Mouse (Mus musculus): ENCODE results near the gene Hvcn1.

Hvcn1 gene

GRCm38 (mm10) chr5:122243781-122244523 is 37.3 kb downstream of the Hvcn1 start:
- no peak overlapping the region for H3K4me3 ChIP-seq (replicated peaks; ENCODE audit: low read length)
- no peaks in the 10 kb centered on the region for H3K9me3 ChIP-seq (ENCODE audit: low read length)
- peaks cover 73% of the 10 kb centered on the region for H3K36me3 ChIP-seq (ENCODE audit: insufficient read depth, low read length)
- no peaks in the 10 kb centered on the region for H3K27me3 ChIP-seq (ENCODE audit: insufficient read depth, low read length)
- TF ChIP-seq CTCF (conservative IDR thresholded peaks at IDR 0.05; ENCODE audit: low read length) = no peak
- TF ChIP-seq NANOG (IDR thresholded peaks at IDR 0.05; ENCODE audit: borderline replicate concordance, low read length) = no peak
- TF ChIP-seq POU5F1 (IDR thresholded peaks at IDR 0.05; ENCODE audit: borderline replicate concordance, low read length) = no peak
- peaks cover 25% of the 10 kb centered on the region for H3K4me1 ChIP-seq (replicated peaks; ENCODE audit: low read depth, low read length)

DNA sequence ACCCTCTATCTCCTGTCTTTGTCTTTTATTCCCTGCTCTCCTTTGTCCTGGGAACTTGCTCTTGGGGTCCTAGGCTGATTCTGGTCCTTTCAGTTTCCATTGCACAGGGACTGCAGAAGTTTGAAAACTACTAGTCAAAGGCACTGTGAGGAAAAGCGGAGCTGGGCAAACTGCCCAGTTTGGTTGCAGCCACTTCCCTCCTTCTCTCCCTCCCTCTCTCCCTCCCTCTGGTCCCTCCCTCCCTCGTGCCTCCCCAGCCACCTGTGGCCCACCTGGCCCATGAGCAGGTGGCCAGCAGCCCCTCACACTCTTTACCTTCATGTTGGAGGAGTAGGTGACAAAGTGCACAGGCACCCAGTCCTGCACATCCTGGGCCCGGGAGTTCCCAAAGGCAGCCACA is 38.6 kb downstream of the Hvcn1 start:
- no peak overlapping the region for H3K4me3 ChIP-seq (replicated peaks; ENCODE audit: low read length)
- TF ChIP-seq POU5F1 (IDR thresholded peaks at IDR 0.05; ENCODE audit: borderline replicate concordance, low read length) (no peak), NANOG (IDR thresholded peaks at IDR 0.05; ENCODE audit: borderline replicate concordance, low read length) (no peak), CTCF (conservative IDR thresholded peaks at IDR 0.05; ENCODE audit: low read length) (no peak)
- H3K27me3 ChIP-seq (ENCODE audit: insufficient read depth, low read length) = no peaks in the 10 kb centered on the region

DNA sequence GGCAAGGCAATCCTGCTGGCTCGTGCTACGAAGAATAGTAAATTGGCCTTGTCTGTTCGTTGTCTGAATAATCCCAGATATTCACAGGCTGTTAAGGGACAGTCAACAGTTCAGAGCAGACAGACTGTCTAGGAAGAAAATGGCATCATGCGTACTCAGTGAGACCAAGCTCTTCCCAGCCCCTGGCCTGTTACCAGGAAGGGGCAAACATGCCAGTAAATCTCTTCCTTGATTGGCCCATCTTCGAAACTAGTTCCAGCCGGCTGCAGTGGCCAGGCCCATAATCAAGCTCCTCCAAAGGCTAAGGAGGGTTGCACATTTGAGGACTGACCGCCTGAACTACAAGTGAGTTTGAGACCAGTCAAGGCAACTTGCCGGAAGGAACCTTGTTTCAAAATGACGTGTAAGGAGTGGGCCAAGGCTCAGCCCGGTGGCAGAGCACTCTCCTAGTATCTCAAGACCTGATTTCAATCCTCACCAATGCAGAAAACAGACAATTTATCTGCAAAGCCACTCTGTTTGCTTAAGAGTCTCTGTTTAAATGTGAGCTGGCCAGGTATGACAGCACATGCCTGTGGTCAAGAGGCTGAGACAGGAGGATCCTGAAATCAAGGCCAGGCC is 40.1 kb downstream of the Hvcn1 start:
- TF ChIP-seq NANOG (IDR thresholded peaks at IDR 0.05; ENCODE audit: borderline replicate concordance, low read length) (no peak), POU5F1 (IDR thresholded peaks at IDR 0.05; ENCODE audit: borderline replicate concordance, low read length) (no peak), CTCF (conservative IDR thresholded peaks at IDR 0.05; ENCODE audit: low read length) (no peak)
- Histone ChIP-seq H3K27me3 (ENCODE audit: insufficient read depth, low read length) (no peaks in the 10 kb centered on the region), H3K36me3 (ENCODE audit: insufficient read depth, low read length) (peaks cover 61% of the 10 kb centered on the region), H3K4me3 (replicated peaks; ENCODE audit: low read length) (no peak overlapping the region), H3K9me3 (ENCODE audit: low read length) (no peaks in the 10 kb centered on the region), H3K4me1 (replicated peaks; ENCODE audit: low read depth, low read length) (peaks cover 8% of the 10 kb centered on the region)

More for the DNA sequence above, 38.6 kb downstream of the Hvcn1 start:
- Histone ChIP-seq H3K4me1 (replicated peaks; ENCODE audit: low read depth, low read length) (peaks cover 22% of the 10 kb centered on the region), H3K9me3 (ENCODE audit: low read length) (no peaks in the 10 kb centered on the region), H3K36me3 (ENCODE audit: insufficient read depth, low read length) (peaks cover 63% of the 10 kb centered on the region)

DNA sequence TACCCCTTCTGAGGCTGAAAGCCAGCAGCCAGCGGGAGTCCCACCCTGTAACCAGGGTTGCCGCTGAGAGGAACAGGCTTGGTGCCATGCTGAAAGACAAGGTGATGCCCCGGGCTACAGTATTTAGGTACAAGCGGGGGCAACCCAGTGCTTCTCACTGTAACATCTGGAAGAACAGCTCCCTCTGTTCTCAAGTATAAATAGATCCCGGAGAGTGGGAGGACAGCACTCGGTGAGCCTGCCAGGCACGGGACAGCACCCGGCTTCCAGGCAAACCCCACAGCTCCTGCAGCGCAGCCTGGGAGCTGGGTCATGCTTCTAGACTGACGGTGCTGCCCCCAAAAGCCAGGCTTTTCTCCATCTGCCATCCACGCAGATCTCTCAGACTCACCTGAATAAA is 40.9 kb downstream of the Hvcn1 start:
- TF ChIP-seq NANOG (IDR thresholded peaks at IDR 0.05; ENCODE audit: borderline replicate concordance, low read length) = no peak
- no peak for TF ChIP-seq CTCF (conservative IDR thresholded peaks at IDR 0.05; ENCODE audit: low read length)
- no peaks in the 10 kb centered on the region for H3K9me3 ChIP-seq (ENCODE audit: low read length)

DNA sequence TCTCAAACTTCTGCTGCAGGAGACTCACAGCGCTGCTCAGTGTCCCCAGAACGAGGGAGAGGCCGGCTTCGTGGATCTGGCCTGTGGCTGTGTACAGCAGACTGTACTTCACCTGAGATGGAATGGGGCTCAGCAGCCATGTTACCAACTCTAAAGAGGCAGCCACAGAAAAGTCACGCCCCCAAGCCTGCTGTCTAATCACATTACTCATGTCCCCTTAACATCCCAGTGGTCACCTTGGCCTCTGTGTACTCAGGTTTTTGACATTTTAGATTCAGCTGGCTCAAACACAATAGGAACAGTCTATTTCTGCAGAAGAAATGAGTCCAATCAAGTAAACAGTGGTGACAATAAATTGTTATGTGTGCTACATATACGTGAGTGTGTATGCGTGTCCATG is 41.3 kb downstream of the Hvcn1 start:
- no peaks in the 10 kb centered on the region for H3K27me3 ChIP-seq (ENCODE audit: insufficient read depth, low read length)
- peaks cover 14% of the 10 kb centered on the region for H3K4me1 ChIP-seq (replicated peaks; ENCODE audit: low read depth, low read length)
- H3K36me3 ChIP-seq (ENCODE audit: insufficient read depth, low read length) = peaks cover 59% of the 10 kb centered on the region
- no peak for TF ChIP-seq POU5F1 (IDR thresholded peaks at IDR 0.05; ENCODE audit: borderline replicate concordance, low read length)
- no peak for TF ChIP-seq CTCF (conservative IDR thresholded peaks at IDR 0.05; ENCODE audit: low read length)
- no peak for TF ChIP-seq NANOG (IDR thresholded peaks at IDR 0.05; ENCODE audit: borderline replicate concordance, low read length)
- no peaks in the 10 kb centered on the region for H3K9me3 ChIP-seq (ENCODE audit: low read length)
- H3K4me3 ChIP-seq (replicated peaks; ENCODE audit: low read length) = no peak overlapping the region

More for the DNA sequence above, 40.9 kb downstream of the Hvcn1 start:
- Histone ChIP-seq H3K27me3 (ENCODE audit: insufficient read depth, low read length) (no peaks in the 10 kb centered on the region), H3K4me3 (replicated peaks; ENCODE audit: low read length) (no peak overlapping the region), H3K36me3 (ENCODE audit: insufficient read depth, low read length) (peaks cover 59% of the 10 kb centered on the region), H3K4me1 (replicated peaks; ENCODE audit: low read depth, low read length) (peaks cover 13% of the 10 kb centered on the region)

- TF ChIP-seq NANOG (IDR thresholded peaks at IDR 0.05; ENCODE audit: borderline replicate concordance, low read length) = no peak
- Histone ChIP-seq H3K9me3 (ENCODE audit: low read length) (no peaks in the 10 kb centered on the region), H3K36me3 (ENCODE audit: insufficient read depth, low read length) (peaks cover 68% of the 10 kb centered on the region), H3K4me1 (replicated peaks; ENCODE audit: low read depth, low read length) (peaks cover 14% of the 10 kb centered on the region), H3K27me3 (ENCODE audit: insufficient read depth, low read length) (no peaks in the 10 kb centered on the region), H3K4me3 (replicated peaks; ENCODE audit: low read length) (no peak overlapping the region)
These were observed 42.7 kb downstream of the Hvcn1 start for GRCm38 (mm10) chr5:122249281-122249680.

GRCm38 (mm10) chr5:122251895-122252606 is 45.4 kb downstream of the Hvcn1 start:
- Histone ChIP-seq H3K27me3 (ENCODE audit: insufficient read depth, low read length) (no peaks in the 10 kb centered on the region), H3K9me3 (ENCODE audit: low read length) (no peaks in the 10 kb centered on the region), H3K36me3 (ENCODE audit: insufficient read depth, low read length) (peaks cover 81% of the 10 kb centered on the region), H3K4me3 (replicated peaks; ENCODE audit: low read length) (no peak overlapping the region), H3K4me1 (replicated peaks; ENCODE audit: low read depth, low read length) (peaks cover 14% of the 10 kb centered on the region)
- TF ChIP-seq NANOG (IDR thresholded peaks at IDR 0.05; ENCODE audit: borderline replicate concordance, low read length) (no peak), POU5F1 (IDR thresholded peaks at IDR 0.05; ENCODE audit: borderline replicate concordance, low read length) (no peak), CTCF (conservative IDR thresholded peaks at IDR 0.05; ENCODE audit: low read length) (no peak)

DNA sequence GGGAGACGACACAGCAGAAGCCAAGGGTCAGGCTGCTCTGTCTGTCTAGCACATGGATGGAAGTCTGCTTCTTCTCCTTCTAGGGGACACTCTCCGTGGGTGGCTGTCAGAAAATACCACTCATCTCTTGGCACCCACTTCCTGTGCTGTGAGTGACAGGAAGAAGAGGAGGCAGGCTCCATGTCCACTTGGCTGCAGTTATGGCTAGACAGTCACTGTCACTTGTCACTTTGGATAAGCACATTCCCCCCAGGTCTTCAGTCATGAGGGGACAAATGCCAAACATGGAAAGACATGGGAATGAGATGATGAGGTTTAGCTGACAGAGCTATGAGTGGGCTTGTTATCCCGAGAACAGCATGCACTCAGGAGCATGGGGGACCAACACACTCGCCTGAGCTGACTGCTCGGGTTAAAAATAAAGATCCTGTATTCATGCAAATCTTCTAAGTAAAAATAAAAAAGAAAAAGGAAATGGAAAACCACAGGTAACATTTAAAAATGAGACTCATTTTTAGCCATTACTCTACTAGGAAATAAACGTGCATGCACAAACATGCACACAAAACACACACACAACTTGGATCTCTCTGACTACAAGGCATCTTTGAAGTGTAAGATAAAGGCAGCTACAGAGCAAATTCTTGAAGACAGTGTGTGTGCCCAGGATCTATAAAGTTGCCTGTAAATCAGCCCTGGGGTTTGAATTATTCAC is 51.6 kb downstream of the Hvcn1 start:
- Histone ChIP-seq H3K4me3 (replicated peaks; ENCODE audit: low read length) (no peak overlapping the region), H3K27me3 (ENCODE audit: insufficient read depth, low read length) (no peaks in the 10 kb centered on the region), H3K36me3 (ENCODE audit: insufficient read depth, low read length) (peaks cover 81% of the 10 kb centered on the region), H3K9me3 (ENCODE audit: low read length) (no peaks in the 10 kb centered on the region), H3K4me1 (replicated peaks; ENCODE audit: low read depth, low read length) (peaks cover 10% of the 10 kb centered on the region)
- TF ChIP-seq CTCF (conservative IDR thresholded peaks at IDR 0.05; ENCODE audit: low read length) (no peak), NANOG (IDR thresholded peaks at IDR 0.05; ENCODE audit: borderline replicate concordance, low read length) (no peak), POU5F1 (IDR thresholded peaks at IDR 0.05; ENCODE audit: borderline replicate concordance, low read length) (no peak)
